Mouse (Mus musculus): ENCODE data around the gene Abcc4.

DNA sequence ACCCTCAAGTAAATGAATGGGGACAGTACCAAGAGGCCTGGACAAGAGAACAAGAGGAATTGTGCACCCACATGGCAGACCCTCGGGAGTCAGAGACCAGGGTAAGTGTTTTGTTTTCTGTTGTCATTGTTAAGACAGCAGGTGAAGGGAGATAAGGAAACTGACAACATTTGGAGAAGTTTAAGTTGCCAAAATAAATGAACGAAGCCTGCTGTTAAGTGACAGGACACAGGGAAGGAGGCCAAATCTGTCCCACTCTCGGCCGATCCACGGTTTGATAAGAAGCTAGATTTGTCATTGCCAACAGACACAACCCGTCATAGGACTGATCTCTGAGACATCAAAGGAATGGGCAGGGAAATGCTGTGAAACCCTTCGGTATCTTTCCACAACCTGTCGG, 124.3 kb downstream of the Abcc4 start:
- no peak for TF ChIP-seq CTCF (IDR thresholded peaks at IDR 0.05; ENCODE audit: control insufficient read depth, insufficient read depth, low read length)
- TF ChIP-seq POLR2A (IDR thresholded peaks at IDR 0.05; ENCODE audit: borderline replicate concordance, control insufficient read depth, low read depth, low read length), result no peak
